Mouse (Mus musculus) adipocyte (in vitro differentiated cells): Measurements from ENCODE around the gene Mrpl35.

Experiments
- DNase-seq: peaks from one replicate; pipeline ENCODE4 v3.0.0-alpha.2; 2016; ENCODE audit warnings: low spot score

The Mrpl35 gene

GRCm38 (mm10) chr6:71801011-71801713 lies 25.6 kb downstream of the Mrpl35 start:
- DNase-seq: no peak

GRCm38 (mm10) chr6:71799391-71799790 lies 27.4 kb downstream of the Mrpl35 start:
- no peak for DNase-seq

GRCm38 (mm10) chr6:71791771-71792170 lies 35.0 kb downstream of the Mrpl35 start:
- DNase-seq: no peak

GRCm38 (mm10) chr6:71788348-71788747 lies 38.4 kb downstream of the Mrpl35 start:
- DNase-seq: no peak

- no peak for DNase-seq
Measured at GRCm38 (mm10) chr6:71783165-71783564, 43.6 kb downstream of the Mrpl35 start.

- DNase-seq: no peak
Measured at GRCm38 (mm10) chr6:71780431-71780830, 46.3 kb downstream of the Mrpl35 start.

GRCm38 (mm10) chr6:71779831-71780230 lies 46.9 kb downstream of the Mrpl35 start:
- no peak for DNase-seq

GRCm38 (mm10) chr6:71778016-71778415 lies 48.8 kb downstream of the Mrpl35 start:
- DNase-seq: no peak

GRCm38 (mm10) chr6:71772636-71773208 lies 54.0 kb downstream of the Mrpl35 start:
- peak; percentile 33 for DNase-seq

GRCm38 (mm10) chr6:71772156-71772555 lies 54.6 kb downstream of the Mrpl35 start:
- DNase-seq: no peak

GRCm38 (mm10) chr6:71771282-71771681 lies 55.5 kb downstream of the Mrpl35 start:
- DNase-seq: no peak

GRCm38 (mm10) chr6:71770856-71771255 lies 55.9 kb downstream of the Mrpl35 start:
- no peak for DNase-seq

- DNase-seq: no peak
Measured at GRCm38 (mm10) chr6:71769901-71770690, 56.7 kb downstream of the Mrpl35 start.

GRCm38 (mm10) chr6:71767761-71768160 lies 59.0 kb downstream of the Mrpl35 start:
- DNase-seq: no peak
